Mouse (Mus musculus) lung, adult 2 months (tissue): ENCODE results near the gene Lax1.

Experiments used
- CTCF ChIP-seq: fragments of 200-500 bp; IDR thresholded peaks from 2 replicates; pipeline ENCODE4 v1.5.1; 2011; ENCODE audit warnings: mild to moderate bottlenecking, low read length, control low read depth; ENCODE audit not compliant: insufficient read depth
- POLR2A ChIP-seq: fragments of 200-500 bp; IDR thresholded peaks from 2 replicates; pipeline ENCODE4 v1.6.1; 2011; ENCODE audit warnings: low read depth, mild to moderate bottlenecking, control low read depth, low read length, borderline replicate concordance; ENCODE audit errors: extremely low read depth

DNA sequence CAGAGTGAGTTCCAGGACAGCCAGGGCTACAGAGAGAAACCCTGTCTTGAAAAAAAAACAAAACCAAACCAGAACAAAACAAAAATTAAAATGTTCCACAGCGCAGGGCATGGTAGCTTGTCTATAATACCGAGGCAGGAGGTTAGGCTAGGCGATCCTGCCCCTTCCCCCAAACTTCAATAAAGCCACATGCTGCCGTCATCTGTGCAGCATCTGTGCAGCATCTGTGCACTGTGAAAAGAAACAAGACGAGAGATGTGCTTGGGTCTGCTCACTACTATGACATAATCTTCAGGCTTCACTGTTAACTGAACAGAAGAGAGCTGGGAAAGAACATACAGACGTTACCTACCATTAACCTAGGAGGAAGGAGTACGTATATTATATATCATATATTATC, 30.4 kb upstream of the Lax1 start:
- no peak for TF ChIP-seq POLR2A
- no peak for TF ChIP-seq CTCF
